Mouse (Mus musculus): ENCODE data around the gene Akr1a1. TPM values are rescaled to one million over a fixed set of nuclear protein-coding genes. Genes with fewer than 3 reads are reported as not detected.

Gene Akr1a1
- polyA plus RNA-seq, 1 experiment from 2014 or later: 796 TPM

DNA sequence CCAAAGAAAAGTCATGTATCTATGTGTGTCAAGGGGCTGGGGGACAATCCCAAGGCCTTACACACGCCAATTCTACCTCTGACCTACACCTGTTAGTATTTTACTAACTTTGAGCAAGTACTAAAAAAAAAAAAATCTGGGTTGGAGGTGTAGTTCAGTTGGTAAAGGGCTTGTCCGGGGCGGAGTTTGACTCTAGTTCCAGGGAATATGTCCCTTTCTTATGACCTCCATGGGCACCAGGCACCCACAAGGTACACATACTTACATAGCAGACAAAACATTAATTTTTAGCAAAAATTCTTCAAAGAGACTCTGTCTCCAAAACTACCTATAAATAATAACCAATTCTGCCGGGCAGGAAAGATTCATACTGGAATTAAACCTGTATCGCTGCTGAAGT is 1.1 kb downstream of the Akr1a1 start:
- no peaks in the 10 kb centered on the region for H3K27me3 ChIP-seq (replicated peaks; ENCODE audit: control insufficient read depth, insufficient read depth, low read length)
- H3K9me3 ChIP-seq (ENCODE audit: control insufficient read depth, low read length): no peaks in the 10 kb centered on the region
- H3K4me3 ChIP-seq (replicated peaks; ENCODE audit: low read length): peak overlapping the region; percentile 73
- peaks cover 38% of the 10 kb centered on the region for H3K4me1 ChIP-seq (replicated peaks; ENCODE audit: control insufficient read depth, insufficient read depth, low read length)
- 45% methylated on average over 5 of the region's 5 CpGs for WGBS
- peak overlapping the region; percentile 87 for H3K4me2 ChIP-seq (ENCODE audit: low read length)
- no peak for ATAC-seq
- peak overlapping the region; percentile 83 for H3K9ac ChIP-seq (replicated peaks; ENCODE audit: low read depth, low read length)
- peak overlapping the region; percentile 73 for H3K27ac ChIP-seq (ENCODE audit: low read length)
- H3K36me3 ChIP-seq (ENCODE audit: control insufficient read depth, insufficient read depth): no peaks in the 10 kb centered on the region; the same call in 1 of the 2 replicates

DNA sequence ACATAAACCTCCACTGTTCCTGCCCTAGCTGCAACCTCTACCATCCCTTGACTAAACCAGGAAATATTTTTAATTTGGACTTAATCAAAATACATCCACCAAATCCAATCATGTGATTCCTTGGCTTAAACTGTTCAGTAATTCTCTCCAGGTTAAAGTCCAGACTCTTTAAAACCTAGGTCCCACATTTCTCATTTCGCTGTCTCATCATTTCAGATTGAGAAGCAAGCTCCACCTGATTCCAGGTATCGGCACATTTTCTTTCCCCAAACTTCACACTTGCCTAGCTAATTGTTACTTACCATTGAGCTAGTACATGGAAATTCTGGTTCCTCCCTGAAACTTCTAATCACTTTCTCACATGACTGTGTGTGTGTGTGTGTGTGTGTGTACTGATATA is 2.1 kb downstream of the Akr1a1 start:
- H3K9ac ChIP-seq (replicated peaks; ENCODE audit: low read depth, low read length): no peak overlapping the region
- no peaks in the 10 kb centered on the region for H3K27me3 ChIP-seq (replicated peaks; ENCODE audit: control insufficient read depth, insufficient read depth, low read length)
- ATAC-seq: no peak
- H3K27ac ChIP-seq (ENCODE audit: low read length): no peak overlapping the region
- no peaks in the 10 kb centered on the region; the same call in 1 of the 2 replicates for H3K36me3 ChIP-seq (ENCODE audit: control insufficient read depth, insufficient read depth)
- no peaks in the 10 kb centered on the region for H3K9me3 ChIP-seq (ENCODE audit: control insufficient read depth, low read length)
- WGBS: 99% methylated on average over 2 of the region's 2 CpGs
- H3K4me3 ChIP-seq (replicated peaks; ENCODE audit: low read length): no peak overlapping the region
- peaks cover 38% of the 10 kb centered on the region for H3K4me1 ChIP-seq (replicated peaks; ENCODE audit: control insufficient read depth, insufficient read depth, low read length)
- peak overlapping the region; percentile 87 for H3K4me2 ChIP-seq (ENCODE audit: low read length)

DNA sequence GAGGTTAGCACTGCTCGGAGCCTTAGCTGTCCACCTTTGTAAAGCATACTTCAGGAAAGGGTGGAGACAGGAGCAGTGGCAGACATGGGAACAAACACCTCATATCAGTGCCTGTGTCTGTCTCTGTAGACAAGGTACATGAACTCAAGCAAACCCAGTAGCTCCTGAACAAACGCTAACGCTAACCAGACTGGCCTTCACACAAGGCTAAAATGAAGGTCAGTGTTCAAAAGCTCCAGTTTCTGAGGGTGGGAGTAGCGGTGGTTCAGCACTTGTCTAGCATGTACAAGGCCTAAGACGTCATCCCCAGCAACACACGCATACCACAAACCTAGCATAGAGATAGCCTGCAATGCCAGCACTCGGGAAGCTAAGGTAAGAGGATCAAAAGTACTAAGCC is 5.9 kb downstream of the Akr1a1 start:
- WGBS: 91% methylated on average over 7 of the region's 7 CpGs
- no peak overlapping the region for H3K4me3 ChIP-seq (replicated peaks; ENCODE audit: low read length)
- peaks cover 10% of the 10 kb centered on the region for H3K36me3 ChIP-seq (ENCODE audit: control insufficient read depth, insufficient read depth)
- no peak for ATAC-seq
- no peak overlapping the region for H3K4me2 ChIP-seq (ENCODE audit: low read length)
- H3K4me1 ChIP-seq (replicated peaks; ENCODE audit: control insufficient read depth, insufficient read depth, low read length): peaks cover 35% of the 10 kb centered on the region
- H3K9ac ChIP-seq (replicated peaks; ENCODE audit: low read depth, low read length): no peak overlapping the region
- H3K27me3 ChIP-seq (replicated peaks; ENCODE audit: control insufficient read depth, insufficient read depth, low read length): no peaks in the 10 kb centered on the region
- H3K9me3 ChIP-seq (ENCODE audit: control insufficient read depth, low read length): no peaks in the 10 kb centered on the region
- no peak overlapping the region for H3K27ac ChIP-seq (ENCODE audit: low read length)

DNA sequence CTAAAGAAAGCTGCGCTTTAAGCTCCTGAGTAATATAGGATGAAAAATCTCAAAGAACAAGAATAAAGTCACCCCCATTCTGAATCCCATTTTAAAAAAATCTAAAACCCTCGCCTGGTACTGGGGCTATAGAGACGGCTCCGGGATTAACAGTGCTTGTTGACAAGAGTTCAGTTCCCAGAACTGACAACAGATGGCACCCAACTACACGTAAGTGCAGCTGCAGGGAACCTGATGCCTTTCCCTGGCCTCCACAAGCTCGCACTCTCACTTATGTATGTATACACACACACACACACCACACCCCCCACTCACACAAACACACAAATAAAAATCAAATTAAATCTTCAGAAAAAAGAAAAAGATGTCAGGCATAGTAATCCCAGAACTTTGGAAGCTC is 7.2 kb downstream of the Akr1a1 start:
- no peak overlapping the region for H3K9ac ChIP-seq (replicated peaks; ENCODE audit: low read depth, low read length)
- no peak for ATAC-seq
- H3K36me3 ChIP-seq (ENCODE audit: control insufficient read depth, insufficient read depth): peaks cover 19% of the 10 kb centered on the region
- no peaks in the 10 kb centered on the region for H3K9me3 ChIP-seq (ENCODE audit: control insufficient read depth, low read length)
- H3K27me3 ChIP-seq (replicated peaks; ENCODE audit: control insufficient read depth, insufficient read depth, low read length): no peaks in the 10 kb centered on the region
- no peak overlapping the region for H3K4me2 ChIP-seq (ENCODE audit: low read length)
- no peak overlapping the region for H3K27ac ChIP-seq (ENCODE audit: low read length)
- H3K4me3 ChIP-seq (replicated peaks; ENCODE audit: low read length): no peak overlapping the region
- WGBS: 51% methylated on average over 6 of the region's 6 CpGs
- H3K4me1 ChIP-seq (replicated peaks; ENCODE audit: control insufficient read depth, insufficient read depth, low read length): peaks cover 24% of the 10 kb centered on the region

DNA sequence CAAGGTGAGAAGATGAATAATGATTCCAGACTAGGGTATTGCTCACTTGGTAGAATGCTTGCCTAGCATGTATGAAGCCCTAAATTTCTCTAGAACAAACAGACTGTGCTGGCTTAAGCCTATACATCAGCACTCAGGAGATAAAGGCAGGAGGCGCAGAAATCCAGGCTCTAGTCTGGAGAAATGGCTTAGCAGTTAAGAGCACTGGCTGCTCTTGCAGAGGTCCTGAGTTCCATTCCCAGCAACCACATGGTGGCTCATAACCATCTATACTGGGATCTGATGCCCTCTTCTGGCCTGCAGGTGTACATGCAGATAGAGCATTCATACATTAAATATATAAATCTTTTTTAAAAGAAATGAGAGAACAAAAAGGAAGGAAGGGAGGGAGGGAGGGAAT is 9.4 kb downstream of the Akr1a1 start:
- Histone ChIP-seq H3K9ac (replicated peaks; ENCODE audit: low read depth, low read length) (no peak overlapping the region), H3K4me3 (replicated peaks; ENCODE audit: low read length) (no peak overlapping the region), H3K9me3 (ENCODE audit: control insufficient read depth, low read length) (no peaks in the 10 kb centered on the region), H3K27ac (ENCODE audit: low read length) (no peak overlapping the region), H3K36me3 (ENCODE audit: control insufficient read depth, insufficient read depth) (peaks cover 30% of the 10 kb centered on the region), H3K4me1 (replicated peaks; ENCODE audit: control insufficient read depth, insufficient read depth, low read length) (peaks cover 6% of the 10 kb centered on the region), H3K27me3 (replicated peaks; ENCODE audit: control insufficient read depth, insufficient read depth, low read length) (no peaks in the 10 kb centered on the region), H3K4me2 (ENCODE audit: low read length) (no peak overlapping the region)
- WGBS: 100% methylated on average over 1 of the region's 1 CpGs
- ATAC-seq: no peak

DNA sequence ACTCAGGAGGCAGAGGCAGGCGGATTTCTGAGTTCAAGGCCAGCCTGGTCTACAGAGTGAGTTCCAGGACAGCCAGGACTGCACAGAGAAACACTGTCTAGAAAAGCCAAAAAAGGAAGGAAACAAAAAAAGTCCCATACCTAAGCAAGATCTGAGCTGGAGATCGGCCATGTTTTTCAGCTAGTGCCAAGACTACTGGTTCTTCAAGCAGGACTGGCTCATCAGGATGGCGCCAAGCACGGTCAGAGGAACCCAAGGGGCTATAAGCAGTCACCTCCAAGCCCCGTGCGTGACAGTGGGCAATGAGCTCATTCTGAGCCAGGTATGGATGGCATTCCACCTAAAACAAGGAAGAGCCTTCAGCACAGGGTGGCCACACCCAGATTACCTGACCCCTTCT is 12.7 kb downstream of the Akr1a1 start:
- Histone ChIP-seq H3K27me3 (replicated peaks; ENCODE audit: control insufficient read depth, insufficient read depth, low read length) (no peaks in the 10 kb centered on the region), H3K36me3 (ENCODE audit: control insufficient read depth, insufficient read depth) (peaks cover 45% of the 10 kb centered on the region), H3K27ac (ENCODE audit: low read length) (no peak overlapping the region), H3K9ac (replicated peaks; ENCODE audit: low read depth, low read length) (no peak overlapping the region), H3K9me3 (ENCODE audit: control insufficient read depth, low read length) (no peaks in the 10 kb centered on the region), H3K4me2 (ENCODE audit: low read length) (no peak overlapping the region), H3K4me3 (replicated peaks; ENCODE audit: low read length) (no peak overlapping the region), H3K4me1 (replicated peaks; ENCODE audit: control insufficient read depth, insufficient read depth, low read length) (no peaks in the 10 kb centered on the region)
- no peak for ATAC-seq
- 95% methylated on average over 6 of the region's 6 CpGs for WGBS

DNA sequence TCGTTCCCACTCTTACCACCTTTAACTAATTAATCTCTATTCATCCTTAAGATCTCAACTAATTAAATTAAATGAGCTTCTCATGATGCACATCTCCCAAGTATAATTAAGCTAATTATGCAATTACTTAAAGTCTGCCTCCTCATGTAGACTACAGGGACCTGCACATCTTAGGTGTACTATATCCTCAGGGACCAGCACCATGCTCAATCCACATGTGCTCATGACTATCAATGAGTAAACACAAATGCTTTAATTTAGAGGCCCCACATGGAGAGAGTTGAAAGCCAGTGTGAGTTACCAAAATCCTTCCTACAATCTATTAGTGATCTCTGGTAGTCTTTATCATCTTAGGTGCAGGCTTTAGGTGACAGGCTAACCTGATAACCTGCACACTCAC is 16.3 kb downstream of the Akr1a1 start:
- 43% methylated on average over 1 of the region's 1 CpGs for WGBS
- Histone ChIP-seq H3K9ac (replicated peaks; ENCODE audit: low read depth, low read length) (no peak overlapping the region), H3K9me3 (ENCODE audit: control insufficient read depth, low read length) (no peaks in the 10 kb centered on the region), H3K4me1 (replicated peaks; ENCODE audit: control insufficient read depth, insufficient read depth, low read length) (no peaks in the 10 kb centered on the region), H3K27me3 (replicated peaks; ENCODE audit: control insufficient read depth, insufficient read depth, low read length) (no peaks in the 10 kb centered on the region), H3K4me3 (replicated peaks; ENCODE audit: low read length) (no peak overlapping the region), H3K27ac (ENCODE audit: low read length) (no peak overlapping the region), H3K4me2 (ENCODE audit: low read length) (no peak overlapping the region), H3K36me3 (ENCODE audit: control insufficient read depth, insufficient read depth) (peaks cover 32% of the 10 kb centered on the region)
- ATAC-seq: no peak

DNA sequence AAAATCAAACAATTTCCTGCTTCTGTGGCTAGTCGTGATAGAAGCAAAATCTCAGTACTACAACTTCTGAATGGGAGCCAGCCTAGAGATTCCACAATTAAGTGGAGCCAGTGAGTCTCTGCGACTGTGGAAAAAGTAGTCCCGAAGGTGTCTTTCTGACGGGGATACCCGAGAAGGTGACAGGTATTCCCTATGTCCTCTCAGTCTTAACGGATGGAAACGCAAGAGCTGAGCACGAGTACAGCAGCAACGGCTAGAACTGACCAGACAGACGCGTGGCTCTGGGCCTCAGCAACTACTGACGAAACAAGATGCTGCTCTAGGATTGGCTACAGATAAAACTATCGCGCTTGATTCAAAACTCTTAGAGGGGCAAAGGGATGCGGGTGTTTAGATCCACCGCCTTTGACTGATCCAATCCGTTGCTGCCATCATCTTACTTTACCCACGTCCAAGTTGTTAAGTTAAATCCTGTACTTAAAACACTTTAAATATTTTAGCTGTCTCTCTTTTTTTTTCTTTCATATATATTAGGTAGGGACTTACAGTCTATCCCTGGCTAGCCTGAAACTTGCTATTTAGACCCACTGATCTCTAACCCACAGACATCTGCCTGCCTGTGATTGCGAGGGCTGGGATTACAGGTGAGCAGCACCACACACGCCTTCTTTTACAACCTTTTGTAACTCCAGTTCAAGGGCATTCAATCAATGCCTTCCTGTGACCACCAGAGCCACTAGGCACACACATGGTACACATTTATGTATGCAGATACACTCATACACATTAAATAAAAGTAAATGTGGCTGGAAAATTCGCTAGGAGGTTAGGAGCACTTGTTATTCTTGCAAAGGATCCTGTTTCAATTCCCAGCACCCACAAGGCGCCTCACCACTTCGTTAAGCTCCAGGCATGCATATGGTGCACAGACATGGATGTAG is 23.5 kb downstream of the Akr1a1 start, which contains the start of gene Nasp:
TSS of gene Nasp (minus strand) at position 220 of the 941 bp plus-strand sequence.
- Histone ChIP-seq H3K27ac (ENCODE audit: low read length) (peak within 1 kb of the TSS; percentile 96), H3K9ac (replicated peaks; ENCODE audit: low read depth, low read length) (peak within 1 kb of the TSS; percentile 76), H3K4me3 (replicated peaks; ENCODE audit: low read length) (peak within 1 kb of the TSS; percentile 92), H3K36me3 (ENCODE audit: control insufficient read depth, insufficient read depth) (no peaks in the 10 kb centered on the region), H3K4me2 (ENCODE audit: low read length) (peak within 1 kb of the TSS; percentile 56), H3K4me1 (replicated peaks; ENCODE audit: control insufficient read depth, insufficient read depth, low read length) (peaks cover 16% of the 10 kb centered on the region), H3K9me3 (ENCODE audit: control insufficient read depth, low read length) (no peaks in the 10 kb centered on the region), H3K27me3 (replicated peaks; ENCODE audit: control insufficient read depth, insufficient read depth, low read length) (no peaks in the 10 kb centered on the region)
- 8% methylated on average over 23 of the region's 23 CpGs for WGBS
- ATAC-seq: peak; percentile 89

DNA sequence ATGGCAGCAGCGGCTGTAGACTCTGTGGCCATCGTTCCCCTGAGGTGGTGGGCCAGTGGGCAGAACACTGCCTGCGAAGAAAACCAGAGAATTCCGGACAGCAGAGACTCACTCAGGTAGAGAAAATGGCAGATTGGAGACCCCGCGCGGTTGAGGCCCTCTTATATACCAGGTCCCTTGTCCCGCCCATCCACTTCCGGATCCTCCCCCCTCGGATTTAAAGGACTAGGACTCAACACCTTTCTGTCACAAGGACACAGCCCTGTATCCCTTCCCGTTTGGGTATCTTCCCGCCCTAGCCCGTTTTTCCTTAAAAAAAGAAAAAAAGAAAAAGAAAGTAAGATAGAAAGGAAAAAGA is 24.1 kb downstream of the Akr1a1 start:
- Histone ChIP-seq H3K27me3 (replicated peaks; ENCODE audit: control insufficient read depth, insufficient read depth, low read length) (no peaks in the 10 kb centered on the region), H3K9ac (replicated peaks; ENCODE audit: low read depth, low read length) (peak overlapping the region; percentile 76), H3K27ac (ENCODE audit: low read length) (peak overlapping the region; percentile 96), H3K4me3 (replicated peaks; ENCODE audit: low read length) (peak overlapping the region; percentile 92), H3K36me3 (ENCODE audit: control insufficient read depth, insufficient read depth) (no peaks in the 10 kb centered on the region), H3K4me1 (replicated peaks; ENCODE audit: control insufficient read depth, insufficient read depth, low read length) (peaks cover 16% of the 10 kb centered on the region), H3K9me3 (ENCODE audit: control insufficient read depth, low read length) (no peaks in the 10 kb centered on the region), H3K4me2 (ENCODE audit: low read length) (peak overlapping the region; percentile 56)
- under 1% methylated on average over 13 of the region's 13 CpGs for WGBS
- ATAC-seq: peak; percentile 93

Measured in forebrain, embryonic 16.5 days (tissue).